Mouse (Mus musculus): ENCODE results near the gene Olfr1116. TPM values are rescaled to one million over a fixed set of nuclear protein-coding genes. Genes with fewer than 3 reads are reported as not detected.
"Not testable (repeated sequence)": the region's sequence is repeated elsewhere in the genome, so short reads cannot be mapped to it uniquely, and the experiment has no call there.

The Olfr1116 gene
- polyA plus RNA-seq (2015; fragmentation: Nextera tagmentation; extraction: Ambion mirVana): not detected in 2 replicates

GRCm38 (mm10) chr2:87267234-87267633, at the start of gene Olfr1116:
Gene Olfr1116, plus strand, starts transcription at chr2:87267534.
- H3K4me1 ChIP-seq: no peaks in the 10 kb centered on the region
- H3K36me3 ChIP-seq: no peaks in the 10 kb centered on the region
- no peak for ATAC-seq (replicated peaks; ENCODE audit: low FRiP score)
- no peak within 1 kb of the TSS for H3K9ac ChIP-seq
- no peaks in the 10 kb centered on the region for H3K9me3 ChIP-seq (replicated peaks)
- no peak within 1 kb of the TSS for H3K27ac ChIP-seq
- H3K4me2 ChIP-seq: no peak within 1 kb of the TSS
- H3K27me3 ChIP-seq: no peaks in the 10 kb centered on the region
- no peak within 1 kb of the TSS for H3K4me3 ChIP-seq (replicated peaks)
- 86% methylated on average over 1 of the region's 1 CpGs for WGBS

DNA sequence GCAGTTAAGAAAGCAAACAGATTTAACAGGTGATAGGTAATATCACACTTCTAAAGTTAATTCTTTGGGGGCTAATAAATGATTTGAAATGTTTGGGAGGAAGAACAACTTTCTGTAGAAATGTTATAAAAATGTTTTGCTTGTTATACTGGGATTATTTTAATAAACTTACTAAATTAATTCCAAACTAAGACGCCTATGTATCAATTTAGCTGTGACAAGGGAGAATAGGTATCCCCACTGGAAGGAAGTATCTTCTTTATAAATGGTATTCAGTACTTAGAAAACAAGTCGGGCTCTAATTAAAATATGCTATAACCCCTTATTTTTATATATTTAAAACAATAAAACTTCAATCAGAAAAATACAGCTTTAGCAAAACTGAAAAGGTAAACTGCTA, 19.6 kb upstream of the Olfr1116 start, which contains the start of gene Olfr1115:
Olfr1115 (plus strand) TSS at position 301 of the 400 bp plus-strand sequence.
- Histone ChIP-seq H3K27me3 (no peaks in the 10 kb centered on the region), H3K4me3 (replicated peaks) (no peak within 1 kb of the TSS), H3K27ac (no peak within 1 kb of the TSS), H3K9ac (no peak within 1 kb of the TSS), H3K9me3 (replicated peaks) (no peaks in the 10 kb centered on the region), H3K4me2 (no peak within 1 kb of the TSS), H3K36me3 (no peaks in the 10 kb centered on the region), H3K4me1 (no peaks in the 10 kb centered on the region)
- no peak for ATAC-seq (replicated peaks; ENCODE audit: low FRiP score)
- WGBS: 86% methylated on average over 2 of the region's 2 CpGs

DNA sequence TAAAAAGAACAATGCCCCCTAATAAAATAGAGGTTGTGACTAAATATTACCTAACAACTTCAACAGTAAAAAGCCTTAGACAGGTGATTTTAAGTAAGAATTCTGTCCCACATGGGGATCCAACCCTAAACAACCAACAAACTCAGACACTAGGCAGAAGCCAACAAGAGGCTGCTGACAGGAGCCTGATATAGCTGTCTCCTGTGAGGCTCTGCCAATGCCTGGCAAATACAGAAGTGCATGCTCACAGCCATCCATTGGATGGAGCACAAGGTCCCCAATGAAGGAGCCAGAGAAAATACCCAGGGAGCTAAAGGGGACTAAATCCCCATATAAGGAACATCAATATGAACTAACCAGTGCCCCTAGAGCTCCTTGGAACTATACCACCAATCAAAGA, 26.6 kb downstream of the Olfr1116 start:
- ATAC-seq (replicated peaks; ENCODE audit: low FRiP score); H3K9ac ChIP-seq; H3K27me3 ChIP-seq; H3K36me3 ChIP-seq; H3K27ac ChIP-seq; H3K9me3 ChIP-seq (replicated peaks); H3K4me3 ChIP-seq (replicated peaks); H3K4me2 ChIP-seq; H3K4me1 ChIP-seq: not testable (repeated sequence)

DNA sequence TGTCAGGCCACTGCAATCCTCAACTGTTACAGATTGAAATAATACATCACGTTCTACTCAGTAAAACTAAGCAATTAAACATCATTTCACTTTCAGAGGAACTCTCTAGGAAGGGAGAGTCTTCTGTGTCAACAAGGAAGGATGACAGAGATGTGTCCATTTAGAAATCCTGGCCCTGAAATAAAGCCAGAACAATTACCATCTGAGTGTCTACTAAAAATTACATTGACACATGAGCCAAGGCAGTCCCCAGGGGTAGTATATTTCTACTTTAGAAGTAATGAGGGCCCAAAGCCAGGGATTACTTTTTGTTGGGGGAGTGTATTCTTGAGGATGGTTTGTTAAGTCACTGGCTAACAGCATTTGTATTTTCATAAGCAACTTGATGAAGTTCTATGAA, 39.9 kb downstream of the Olfr1116 start, which contains the start of gene Olfr1118:
Olfr1118 (plus strand) TSS at position 301 of the 400 bp plus-strand sequence.
- no peak within 1 kb of the TSS for H3K4me2 ChIP-seq
- 75% methylated on average over 1 of the region's 1 CpGs for WGBS
- no peaks in the 10 kb centered on the region for H3K27me3 ChIP-seq
- no peak within 1 kb of the TSS for H3K9ac ChIP-seq
- H3K4me1 ChIP-seq: no peaks in the 10 kb centered on the region
- no peaks in the 10 kb centered on the region for H3K9me3 ChIP-seq (replicated peaks)
- ATAC-seq (replicated peaks; ENCODE audit: low FRiP score): no peak
- no peaks in the 10 kb centered on the region for H3K36me3 ChIP-seq
- H3K27ac ChIP-seq: no peak within 1 kb of the TSS
- no peak within 1 kb of the TSS for H3K4me3 ChIP-seq (replicated peaks)

Small RNA genes within 50 kb of the gene (microRNA-seq; reads per million reads assigned to microRNA genes)
- not detected for gene Gm27438

Other genes with a start within 250 kb of the Olfr1116 start
- gene Olfr1104, start 240.5 kb upstream of the Olfr1116 start, polyA plus RNA-seq (2015; fragmentation: Nextera tagmentation; extraction: Ambion mirVana): not detected in 2 replicates
- not detected in 2 replicates for gene Olfr1105, start 231.0 kb upstream of the Olfr1116 start, polyA plus RNA-seq (2015; fragmentation: Nextera tagmentation; extraction: Ambion mirVana)
- gene Olfr1106, start 215.3 kb upstream of the Olfr1116 start, polyA plus RNA-seq (2015; fragmentation: Nextera tagmentation; extraction: Ambion mirVana): not detected in 2 replicates
- not detected in 2 replicates for gene Olfr1107, start 191.7 kb upstream of the Olfr1116 start, polyA plus RNA-seq (2015; fragmentation: Nextera tagmentation; extraction: Ambion mirVana)
- not detected in 2 replicates for gene Olfr1109, start 171.5 kb upstream of the Olfr1116 start, polyA plus RNA-seq (2015; fragmentation: Nextera tagmentation; extraction: Ambion mirVana)
- gene Olfr259, start 153.0 kb upstream of the Olfr1116 start, polyA plus RNA-seq (2015; fragmentation: Nextera tagmentation; extraction: Ambion mirVana): not detected in 2 replicates
- gene Olfr1110, start 127.2 kb upstream of the Olfr1116 start, polyA plus RNA-seq (2015; fragmentation: Nextera tagmentation; extraction: Ambion mirVana): not detected in 2 replicates
- gene Olfr1111, start 114.9 kb upstream of the Olfr1116 start, polyA plus RNA-seq (2015; fragmentation: Nextera tagmentation; extraction: Ambion mirVana): not detected in 2 replicates
- gene Olfr1112, start 79.7 kb upstream of the Olfr1116 start, polyA plus RNA-seq (2015; fragmentation: Nextera tagmentation; extraction: Ambion mirVana): not detected in 2 replicates
- not detected in 2 replicates for gene Olfr1113, start 58.6 kb upstream of the Olfr1116 start, polyA plus RNA-seq (2015; fragmentation: Nextera tagmentation; extraction: Ambion mirVana)
- gene Olfr1115, start 19.5 kb upstream of the Olfr1116 start, polyA plus RNA-seq (2015; fragmentation: Nextera tagmentation; extraction: Ambion mirVana): not detected in 2 replicates
- gene Olfr1118, start 40.0 kb downstream of the Olfr1116 start, polyA plus RNA-seq (2015; fragmentation: Nextera tagmentation; extraction: Ambion mirVana): not detected in 2 replicates
- not detected in 2 replicates for gene Olfr1120, start 87.3 kb downstream of the Olfr1116 start, polyA plus RNA-seq (2015; fragmentation: Nextera tagmentation; extraction: Ambion mirVana)
- gene Olfr1121, start 102.4 kb downstream of the Olfr1116 start, polyA plus RNA-seq (2015; fragmentation: Nextera tagmentation; extraction: Ambion mirVana): not detected in 2 replicates
- not detected in 2 replicates for gene Olfr1122, start 118.3 kb downstream of the Olfr1116 start, polyA plus RNA-seq (2015; fragmentation: Nextera tagmentation; extraction: Ambion mirVana)
- gene Olfr1123, start 149.1 kb downstream of the Olfr1116 start, polyA plus RNA-seq (2015; fragmentation: Nextera tagmentation; extraction: Ambion mirVana): not detected in 2 replicates
- 0.06 and 0.08 TPM in 2 replicates for gene Olfr1124, start 162.7 kb downstream of the Olfr1116 start, polyA plus RNA-seq (2015; fragmentation: Nextera tagmentation; extraction: Ambion mirVana)
- not detected in 2 replicates for gene Olfr1126, start 186.4 kb downstream of the Olfr1116 start, polyA plus RNA-seq (2015; fragmentation: Nextera tagmentation; extraction: Ambion mirVana)
- gene Pramel7, start 229.6 kb downstream of the Olfr1116 start, polyA plus RNA-seq (2015; fragmentation: Nextera tagmentation; extraction: Ambion mirVana): not detected in 2 replicates
- not detected in 2 replicates for gene Pramel6, start 239.0 kb downstream of the Olfr1116 start, polyA plus RNA-seq (2015; fragmentation: Nextera tagmentation; extraction: Ambion mirVana)